Mouse (Mus musculus) liver, embryonic 16.5 days (tissue): ENCODE data around the gene Prr5l. TPM values are rescaled to one million over a fixed set of nuclear protein-coding genes. Genes with fewer than 3 reads are reported as not detected.

Source experiments
- ATAC-seq: fragments of 200-750 bp; cut with Nextera tagmentation; 2 replicates; pipeline ENCODE4 v1.8.0; 2017; ENCODE audit warnings: low read depth, mild to moderate bottlenecking, moderate number of reproducible peaks, moderate library complexity
- H3K27ac ChIP-seq: fragments of 300-500 bp; sonication (generic); 2 replicates; pipeline ENCODE4 v1.5.1; 2014; ENCODE audit warnings: mild to moderate bottlenecking, low read length
- H3K27me3 ChIP-seq: fragments of 300-500 bp; sonication (generic); 2 replicates; pipeline ENCODE4 v1.6.1; 2014; ENCODE audit warnings: low read depth, low read length, mixed read lengths; ENCODE audit not compliant: control insufficient read depth, insufficient read depth
- H3K36me3 ChIP-seq: fragments of 300-500 bp; sonication (generic); 2 replicates; pipeline ENCODE4 v1.6.1; 2014; ENCODE audit warnings: mild to moderate bottlenecking; ENCODE audit not compliant: control insufficient read depth, insufficient read depth
- H3K4me1 ChIP-seq: fragments of 300-500 bp; sonication (generic); 2 replicates; pipeline ENCODE4 v1.6.1; 2014; ENCODE audit warnings: low read depth, low read length, mixed read lengths; ENCODE audit not compliant: control insufficient read depth
- H3K4me2 ChIP-seq: fragments of 300-500 bp; sonication (generic); 2 replicates; pipeline ENCODE4 v1.6.1; 2014; ENCODE audit warnings: low read depth, low read length, mixed read lengths
- H3K4me3 ChIP-seq: fragments of 300-500 bp; sonication (generic); 2 replicates; pipeline ENCODE4 v1.5.1; 2014; ENCODE audit warnings: low read depth, mild to moderate bottlenecking, low read length
- H3K9ac ChIP-seq: fragments of 300-500 bp; sonication (generic); 2 replicates; pipeline ENCODE4 v1.6.1; 2014; ENCODE audit warnings: low read depth, low read length
- H3K9me3 ChIP-seq: fragments of 300-500 bp; sonication (generic); replicated peaks from 2 replicates; pipeline ENCODE4 v1.6.1; 2016; ENCODE audit warnings: low read length; ENCODE audit not compliant: control insufficient read depth
- WGBS: fragments of 180-500 bp; shearing (Covaris S2); extraction: QIAGEN DNeasy Blood & Tissue Kit; methylation state at CpG from one replicate; pipeline ENCODE4 v1.1.7; 2014; ENCODE audit not compliant: insufficient replicate concordance; 5-methylcytosine and 5-hydroxymethylcytosine counted together
- polyA plus RNA-seq: library from polyadenylated mRNA; unstranded; fragments of >200 nt; fragmentation: Nextera tagmentation; extraction: Ambion mirVana; gene quantifications from 2 replicates; pipeline ENCODE4 v1.2.1, GENCODE M21; 2015

The Prr5l gene
- polyA plus RNA-seq, 1 experiment from 2014 or later, result 5.4 TPM

GRCm38 (mm10) chr2:101860920-101861485, 21.8 kb downstream of the Prr5l start:
- Histone ChIP-seq H3K27me3 (no peaks in the 10 kb centered on the region), H3K9ac (no peak overlapping the region), H3K4me1 (no peaks in the 10 kb centered on the region), H3K4me2 (no peak overlapping the region), H3K4me3 (no peak overlapping the region), H3K9me3 (no peaks in the 10 kb centered on the region), H3K36me3 (no peaks in the 10 kb centered on the region), H3K27ac (no peak overlapping the region)
- no peak for ATAC-seq
- WGBS, result 59% methylated on average over 3 of the region's 3 CpGs

GRCm38 (mm10) chr2:101856174-101856573, 26.7 kb downstream of the Prr5l start:
- 60% methylated on average over 9 of the region's 9 CpGs for WGBS

GRCm38 (mm10) chr2:101854792-101855191, 28.0 kb downstream of the Prr5l start:
- no peaks in the 10 kb centered on the region for H3K4me1 ChIP-seq
- no peak overlapping the region for H3K4me2 ChIP-seq
- H3K9me3 ChIP-seq, result no peaks in the 10 kb centered on the region
- H3K36me3 ChIP-seq, result no peaks in the 10 kb centered on the region
- H3K27ac ChIP-seq, result no peak overlapping the region
- H3K4me3 ChIP-seq, result no peak overlapping the region
- ATAC-seq, result no peak
- 67% methylated on average over 7 of the region's 7 CpGs for WGBS
- H3K9ac ChIP-seq, result no peak overlapping the region
- H3K27me3 ChIP-seq, result no peaks in the 10 kb centered on the region

More at GRCm38 (mm10) chr2:101856174-101856573, 26.7 kb downstream of the Prr5l start:
- Histone ChIP-seq H3K4me1 (no peaks in the 10 kb centered on the region), H3K36me3 (no peaks in the 10 kb centered on the region), H3K4me2 (no peak overlapping the region), H3K27me3 (no peaks in the 10 kb centered on the region), H3K9ac (no peak overlapping the region), H3K9me3 (no peaks in the 10 kb centered on the region), H3K27ac (no peak overlapping the region), H3K4me3 (no peak overlapping the region)
- no peak for ATAC-seq

GRCm38 (mm10) chr2:101842756-101843155, 40.1 kb downstream of the Prr5l start:
- WGBS, result 64% methylated on average over 7 of the region's 7 CpGs

GRCm38 (mm10) chr2:101834816-101835523, 47.9 kb downstream of the Prr5l start:
- Histone ChIP-seq H3K27me3 (no peaks in the 10 kb centered on the region), H3K9me3 (no peaks in the 10 kb centered on the region), H3K4me2 (no peak overlapping the region), H3K4me1 (no peaks in the 10 kb centered on the region; the same call in 1 of the 2 replicates), H3K27ac (no peak overlapping the region), H3K4me3 (no peak overlapping the region), H3K9ac (no peak overlapping the region), H3K36me3 (no peaks in the 10 kb centered on the region)
- 27% methylated on average over 9 of the region's 9 CpGs for WGBS
- ATAC-seq, result no peak

More at GRCm38 (mm10) chr2:101842756-101843155, 40.1 kb downstream of the Prr5l start:
- Histone ChIP-seq H3K4me3 (no peak overlapping the region), H3K27me3 (no peaks in the 10 kb centered on the region), H3K9ac (no peak overlapping the region), H3K27ac (no peak overlapping the region), H3K36me3 (no peaks in the 10 kb centered on the region), H3K4me1 (no peaks in the 10 kb centered on the region), H3K9me3 (no peaks in the 10 kb centered on the region), H3K4me2 (no peak overlapping the region)
- ATAC-seq, result no peak

- no peak for ATAC-seq
- Histone ChIP-seq H3K27ac (no peak overlapping the region), H3K4me2 (no peak overlapping the region), H3K4me3 (no peak overlapping the region), H3K9ac (no peak overlapping the region), H3K36me3 (no peaks in the 10 kb centered on the region), H3K4me1 (no peaks in the 10 kb centered on the region; the same call in none of the 2 replicates), H3K27me3 (no peaks in the 10 kb centered on the region), H3K9me3 (no peaks in the 10 kb centered on the region)
- 60% methylated on average over 9 of the region's 9 CpGs for WGBS
Measured at GRCm38 (mm10) chr2:101832361-101832760, 50.5 kb downstream of the Prr5l start.

- Histone ChIP-seq H3K9me3 (no peaks in the 10 kb centered on the region), H3K4me2 (no peak overlapping the region), H3K4me1 (no peaks in the 10 kb centered on the region; the same call in none of the 2 replicates), H3K27me3 (no peaks in the 10 kb centered on the region), H3K9ac (no peak overlapping the region), H3K36me3 (no peaks in the 10 kb centered on the region), H3K27ac (no peak overlapping the region), H3K4me3 (no peak overlapping the region)
- 61% methylated on average over 5 of the region's 5 CpGs for WGBS
- ATAC-seq, result no peak
Measured at GRCm38 (mm10) chr2:101831851-101832250, 51.0 kb downstream of the Prr5l start.

- no peak for ATAC-seq
- 49% methylated on average over 9 of the region's 9 CpGs for WGBS
Measured at GRCm38 (mm10) chr2:101830186-101830915, 52.5 kb downstream of the Prr5l start.

GRCm38 (mm10) chr2:101829013-101829412, 53.8 kb downstream of the Prr5l start:
- no peaks in the 10 kb centered on the region for H3K36me3 ChIP-seq
- no peak overlapping the region for H3K4me3 ChIP-seq
- no peak overlapping the region for H3K27ac ChIP-seq
- H3K27me3 ChIP-seq, result no peaks in the 10 kb centered on the region
- H3K9ac ChIP-seq, result no peak overlapping the region
- ATAC-seq, result no peak
- H3K4me2 ChIP-seq, result no peak overlapping the region
- 33% methylated on average over 4 of the region's 4 CpGs for WGBS
- H3K9me3 ChIP-seq, result no peaks in the 10 kb centered on the region
- H3K4me1 ChIP-seq, result no peaks in the 10 kb centered on the region; the same call in 1 of the 2 replicates

More at GRCm38 (mm10) chr2:101830186-101830915, 52.5 kb downstream of the Prr5l start:
- Histone ChIP-seq H3K9me3 (no peaks in the 10 kb centered on the region), H3K4me2 (no peak overlapping the region), H3K27ac (no peak overlapping the region), H3K9ac (no peak overlapping the region), H3K4me3 (no peak overlapping the region), H3K27me3 (no peaks in the 10 kb centered on the region), H3K36me3 (no peaks in the 10 kb centered on the region), H3K4me1 (no peaks in the 10 kb centered on the region; the same call in 1 of the 2 replicates)
